24 mouse cellular contexts compared by ENCODE assay signal in genomic region chr6:3463594-3463993, GRCm38 (mm10). TPM values are rescaled to one million over a fixed set of nuclear protein-coding genes. Genes with fewer than 3 reads are reported as not detected.
"Had no signal": no experiment of that assay in that cellular context is flagged by ENCODE, and none has a peak within 500 bp of the region (broad histone marks: within the 10 kb centered on the region; RNA-seq: fewer than 3 reads in every experiment).

No protein-coding gene starts in this region.

- H3K9ac ChIP-seq: heart, embryonic 12.5 days; hindbrain, embryonic 12.5 days; hindbrain, embryonic 14.5 days; intestine, embryonic 15.5 days; limb, embryonic 13.5 days; limb, embryonic 15.5 days; liver, embryonic 13.5 days had no signal

- H3K4me3 ChIP-seq: heart, embryonic 10.5 days; heart, embryonic 12.5 days; hindbrain, embryonic 10.5 days; hindbrain, embryonic 12.5 days; intestine, embryonic 15.5 days; layer of hippocampus, adult 2 months; limb, embryonic 13.5 days; limb, embryonic 15.5 days; liver, embryonic 13.5 days had no signal

- ATAC-seq: hindbrain, embryonic 16.5 days; inflammation-experienced regulatory T-cells, adult 6 months; intestine, embryonic 15.5 days; intestine, postnatal 0 days had no signal

- DNase-seq: gastrocnemius, postnatal 25 days; heart, postnatal 10 days; heart, postnatal 4 days; kidney, adult 18-20 months; kidney, adult 8-10 months; kidney, postnatal 10 days; kidney, postnatal 25 days; kidney, postnatal 4 days; left cerebral cortex, postnatal 4 days; liver, embryonic 13.5 days had no signal

- H3K9me3 ChIP-seq: heart, embryonic 10.5 days; heart, embryonic 12.5 days; hindbrain, embryonic 10.5 days; hindbrain, embryonic 12.5 days; intestine, embryonic 15.5 days; limb, embryonic 13.5 days; limb, embryonic 15.5 days; liver, embryonic 13.5 days had no signal

- H3K27me3 ChIP-seq: heart, embryonic 12.5 days; hindbrain, embryonic 12.5 days; intestine, embryonic 15.5 days; limb, embryonic 13.5 days; limb, embryonic 15.5 days; liver, embryonic 13.5 days had no signal

- H3K4me1 ChIP-seq: heart, embryonic 10.5 days; heart, embryonic 12.5 days; hindbrain, embryonic 10.5 days; hindbrain, embryonic 12.5 days; intestine, embryonic 15.5 days; limb, embryonic 13.5 days; limb, embryonic 15.5 days; liver, embryonic 13.5 days had no signal

- H3K4me2 ChIP-seq: heart, embryonic 12.5 days; hindbrain, embryonic 12.5 days; hindbrain, embryonic 14.5 days; intestine, embryonic 15.5 days; limb, embryonic 13.5 days; limb, embryonic 15.5 days; liver, embryonic 13.5 days had no signal

- H3K36me3 ChIP-seq: heart, embryonic 10.5 days; heart, embryonic 12.5 days; hindbrain, embryonic 10.5 days; hindbrain, embryonic 12.5 days; intestine, embryonic 15.5 days; limb, embryonic 13.5 days; limb, embryonic 15.5 days; liver, embryonic 13.5 days had no signal

- H3K27ac ChIP-seq: heart, embryonic 10.5 days; hindbrain, embryonic 10.5 days; hindbrain, embryonic 12.5 days; hindbrain, embryonic 14.5 days; intestine, embryonic 15.5 days; layer of hippocampus, adult 2 months; limb, embryonic 13.5 days; limb, embryonic 15.5 days; liver, embryonic 13.5 days had no signal

RNA-seq across cellular contexts. Expression of gene Hepacam2, which starts 34.5 kb away (rescaled TPM):
- total RNA-seq: gastrocnemius, postnatal 25 days; gastrocnemius, postnatal 4 days; granulocyte monocyte progenitor cell, adult 5-6 weeks had no signal
- polyA plus RNA-seq: heart, embryonic 12.5 days; liver, embryonic 13.5 days had no signal
